Mouse (Mus musculus): ENCODE data around the gene Rnf26. TPM values are rescaled to one million over a fixed set of nuclear protein-coding genes. Genes with fewer than 3 reads are reported as not detected.

The Rnf26 gene
- polyA plus RNA-seq, 1 experiment from 2014 or later = 61.1 TPM

DNA sequence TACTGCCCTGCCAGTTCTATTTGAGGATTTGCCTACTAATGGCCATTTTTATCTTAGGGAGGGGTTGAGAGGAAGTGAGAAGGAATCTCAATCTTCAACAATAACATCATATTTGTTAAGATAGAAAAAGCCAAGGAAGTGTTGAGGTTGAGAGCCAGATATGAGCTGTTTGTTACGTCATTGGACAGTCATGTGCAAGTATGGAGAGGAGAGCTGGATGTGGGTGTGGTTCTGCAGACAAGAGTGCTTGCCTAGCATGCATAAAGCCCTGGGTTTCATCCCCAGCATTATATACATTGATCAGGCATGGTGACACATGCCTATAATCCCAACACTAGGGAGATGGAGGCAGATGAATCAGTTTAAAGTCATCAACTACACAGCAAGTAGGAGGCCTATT, 59.4 kb downstream of the Rnf26 start:
- Histone ChIP-seq H3K9me3 (ENCODE audit: control insufficient read depth, low read length) (no peaks in the 10 kb centered on the region), H3K36me3 (ENCODE audit: control insufficient read depth, insufficient read depth, low read length) (no peaks in the 10 kb centered on the region), H3K9ac (ENCODE audit: low read depth, low read length) (no peak overlapping the region), H3K27me3 (replicated peaks; ENCODE audit: control insufficient read depth, insufficient read depth, low read length) (no peaks in the 10 kb centered on the region), H3K4me1 (replicated peaks; ENCODE audit: control insufficient read depth, insufficient read depth, low read length) (no peaks in the 10 kb centered on the region; the same call in 1 of the 2 replicates), H3K27ac (ENCODE audit: low read depth, low read length) (no peak overlapping the region), H3K4me2 (no peak overlapping the region), H3K4me3 (ENCODE audit: low read depth, low read length) (no peak overlapping the region)
- DNase-seq (ENCODE audit: low spot score) (no peak), ATAC-seq (replicated peaks; ENCODE audit: low FRiP score) (no peak)
- WGBS = 35% methylated on average over 1 of the region's 1 CpGs

DNA sequence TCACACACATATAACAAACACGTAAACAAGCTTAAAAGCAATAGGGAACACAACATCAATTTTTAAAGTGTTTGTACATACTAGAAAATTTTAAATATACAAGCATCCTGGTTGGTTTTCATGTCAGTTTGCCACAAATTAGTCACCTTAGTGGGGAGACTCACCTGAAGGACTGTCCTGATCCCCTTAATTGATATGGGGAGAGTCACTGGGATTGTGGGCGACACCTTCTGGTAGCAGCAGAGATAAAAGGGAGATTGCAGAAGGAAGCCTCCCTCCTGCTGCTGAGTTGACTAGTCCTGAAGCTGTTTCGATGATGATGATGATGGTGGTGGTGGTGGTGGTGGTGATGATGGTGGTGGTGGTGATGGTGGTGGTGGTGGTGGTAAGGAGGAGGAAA, 60.5 kb downstream of the Rnf26 start:
- no peak for ATAC-seq (replicated peaks; ENCODE audit: low FRiP score)
- peaks cover 6% of the 10 kb centered on the region; the same call in 1 of the 2 replicates for H3K27me3 ChIP-seq (replicated peaks; ENCODE audit: control insufficient read depth, insufficient read depth, low read length)
- H3K4me1 ChIP-seq (replicated peaks; ENCODE audit: control insufficient read depth, insufficient read depth, low read length) = no peaks in the 10 kb centered on the region; the same call in 1 of the 2 replicates
- no peak overlapping the region for H3K4me2 ChIP-seq
- H3K27ac ChIP-seq (ENCODE audit: low read depth, low read length) = no peak overlapping the region
- H3K9ac ChIP-seq (ENCODE audit: low read depth, low read length) = no peak overlapping the region
- no peaks in the 10 kb centered on the region for H3K9me3 ChIP-seq (ENCODE audit: control insufficient read depth, low read length)
- WGBS = 58% methylated on average over 3 of the region's 3 CpGs
- H3K4me3 ChIP-seq (ENCODE audit: low read depth, low read length) = no peak overlapping the region
- no peaks in the 10 kb centered on the region for H3K36me3 ChIP-seq (ENCODE audit: control insufficient read depth, insufficient read depth, low read length)
- DNase-seq (ENCODE audit: low spot score) = no peak

DNA sequence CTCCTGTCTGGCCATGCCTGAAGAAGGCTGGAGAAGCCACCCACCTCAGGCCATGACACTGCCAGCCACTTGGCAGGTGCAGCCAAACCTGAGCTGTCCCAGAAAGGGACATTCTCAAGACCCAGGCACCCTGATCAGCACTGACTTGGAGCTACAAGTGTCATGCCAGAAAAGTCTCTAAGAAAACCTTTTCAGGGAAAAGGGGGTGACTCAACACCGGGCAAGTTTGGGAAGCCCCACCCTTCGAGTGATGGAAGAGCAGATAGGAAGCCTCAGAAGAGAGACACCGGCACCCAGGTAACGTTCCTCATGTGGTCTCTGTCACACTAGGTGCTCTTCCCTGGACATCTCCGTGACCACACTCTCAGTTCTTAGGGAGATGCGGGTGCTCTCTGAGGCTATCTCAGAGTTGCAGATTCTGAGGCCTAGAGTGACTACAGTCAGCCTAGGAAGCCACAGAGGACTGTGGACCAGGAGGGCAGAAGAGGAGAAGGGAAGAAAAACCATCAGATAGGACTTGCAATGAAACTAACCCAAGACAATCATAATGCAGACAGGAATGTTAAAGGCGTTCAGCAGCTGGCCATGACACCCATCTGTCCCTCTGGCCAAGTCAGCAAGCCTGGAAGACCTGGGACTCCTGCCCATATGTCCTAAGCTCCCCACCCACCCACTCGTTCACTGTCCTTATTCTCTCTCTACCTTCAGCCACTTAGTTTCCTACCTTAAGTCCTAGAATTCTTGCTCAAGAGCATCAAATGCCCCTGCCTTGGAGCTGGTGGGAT, 63.7 kb downstream of the Rnf26 start:
- Histone ChIP-seq H3K4me3 (ENCODE audit: low read depth, low read length) (no peak overlapping the region), H3K36me3 (ENCODE audit: control insufficient read depth, insufficient read depth, low read length) (no peaks in the 10 kb centered on the region), H3K9ac (ENCODE audit: low read depth, low read length) (no peak overlapping the region), H3K4me2 (no peak overlapping the region), H3K4me1 (replicated peaks; ENCODE audit: control insufficient read depth, insufficient read depth, low read length) (no peaks in the 10 kb centered on the region; the same call in 1 of the 2 replicates), H3K27me3 (replicated peaks; ENCODE audit: control insufficient read depth, insufficient read depth, low read length) (peaks cover 32% of the 10 kb centered on the region), H3K9me3 (ENCODE audit: control insufficient read depth, low read length) (no peaks in the 10 kb centered on the region), H3K27ac (ENCODE audit: low read depth, low read length) (no peak overlapping the region)
- ATAC-seq (replicated peaks; ENCODE audit: low FRiP score) = no peak
- WGBS = 78% methylated on average over 8 of the region's 8 CpGs
- no peak for DNase-seq (ENCODE audit: low spot score)

DNA sequence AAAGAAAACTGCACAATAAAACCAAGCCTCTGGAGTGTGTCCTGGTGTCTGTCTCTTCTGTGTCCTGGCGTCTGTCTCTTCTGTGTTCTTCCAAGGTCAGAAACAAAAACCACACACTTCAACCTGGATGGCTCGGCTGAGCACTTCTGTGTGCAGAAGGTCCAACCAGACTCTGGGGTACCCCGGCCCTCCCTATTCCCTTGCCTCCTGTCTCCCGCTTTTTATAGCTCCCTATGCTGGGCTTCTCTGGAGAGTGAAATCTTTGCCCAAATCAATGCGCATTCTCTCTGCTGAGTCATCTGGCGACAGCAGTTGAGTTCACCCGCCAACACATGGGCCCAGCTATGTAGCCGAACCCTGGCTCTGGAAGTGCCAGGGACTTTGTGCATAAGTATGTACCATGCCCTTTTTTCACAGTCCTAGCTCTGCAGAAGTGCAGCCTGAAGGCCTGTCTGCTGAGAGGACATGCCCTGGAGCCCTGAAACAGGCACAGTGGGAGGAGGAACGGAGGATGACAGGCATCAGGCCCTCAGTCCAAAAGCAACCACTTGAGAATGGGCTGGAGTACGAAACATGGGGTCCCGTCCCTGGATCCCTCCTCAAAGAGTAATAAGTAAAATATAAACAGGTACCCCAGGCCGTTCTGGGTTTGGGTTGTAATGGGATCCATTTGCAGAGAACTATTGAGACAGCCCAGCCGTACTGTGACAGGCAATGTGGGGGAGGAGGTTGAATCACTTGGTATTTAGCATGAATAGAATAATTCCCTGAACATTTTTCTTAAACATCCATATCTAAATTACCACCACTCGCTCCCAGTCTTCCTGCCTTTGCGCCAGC, 64.6 kb downstream of the Rnf26 start:
- no peak overlapping the region for H3K9ac ChIP-seq (ENCODE audit: low read depth, low read length)
- ATAC-seq (replicated peaks; ENCODE audit: low FRiP score) (no peak), DNase-seq (ENCODE audit: low spot score) (no peak)
- H3K4me3 ChIP-seq (ENCODE audit: low read depth, low read length) = no peak overlapping the region
- H3K36me3 ChIP-seq (ENCODE audit: control insufficient read depth, insufficient read depth, low read length) = no peaks in the 10 kb centered on the region
- no peak overlapping the region for H3K27ac ChIP-seq (ENCODE audit: low read depth, low read length)
- no peak overlapping the region for H3K4me2 ChIP-seq
- no peaks in the 10 kb centered on the region for H3K9me3 ChIP-seq (ENCODE audit: control insufficient read depth, low read length)
- 74% methylated on average over 15 of the region's 15 CpGs for WGBS
- peaks cover 40% of the 10 kb centered on the region for H3K27me3 ChIP-seq (replicated peaks; ENCODE audit: control insufficient read depth, insufficient read depth, low read length)
- H3K4me1 ChIP-seq (replicated peaks; ENCODE audit: control insufficient read depth, insufficient read depth, low read length) = peaks cover 4% of the 10 kb centered on the region; the same call in 1 of the 2 replicates

DNA sequence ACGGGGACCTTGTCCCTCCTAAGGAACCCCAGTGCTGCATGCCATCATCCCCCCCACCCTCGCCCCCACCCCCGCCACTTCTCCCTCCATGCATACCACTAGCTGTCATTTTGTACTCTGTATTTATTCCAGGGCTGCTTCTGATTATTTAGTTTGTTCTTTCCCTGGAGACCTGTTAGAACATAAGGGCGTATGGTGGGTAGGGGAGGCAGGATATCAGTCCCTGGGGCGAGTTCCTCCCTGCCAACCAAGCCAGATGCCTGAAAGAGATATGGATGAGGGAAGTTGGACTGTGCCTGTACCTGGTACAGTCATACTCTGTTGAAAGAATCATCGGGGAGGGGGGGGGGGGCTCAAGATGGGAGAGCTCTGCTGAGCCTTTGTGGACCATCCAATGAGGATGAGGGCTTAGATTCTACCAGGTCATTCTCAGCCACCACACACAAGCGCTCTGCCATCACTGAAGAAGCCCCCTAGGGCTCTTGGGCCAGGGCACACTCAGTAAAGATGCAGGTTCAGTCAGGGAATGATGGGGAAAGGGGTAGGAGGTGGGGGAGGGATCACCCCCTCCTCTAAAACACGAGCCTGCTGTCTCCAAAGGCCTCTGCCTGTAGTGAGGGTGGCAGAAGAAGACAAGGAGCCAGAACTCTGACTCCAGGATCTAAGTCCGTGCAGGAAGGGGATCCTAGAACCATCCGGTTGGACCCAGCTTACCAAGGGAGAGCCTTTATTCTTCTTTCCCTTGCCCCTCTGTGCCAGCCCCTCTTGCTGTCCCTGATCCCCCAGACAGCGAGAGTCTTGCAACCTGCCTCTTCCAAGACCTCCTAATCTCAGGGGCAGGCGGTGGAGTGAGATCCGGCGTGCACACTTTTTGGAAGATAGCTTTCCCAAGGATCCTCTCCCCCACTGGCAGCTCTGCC, 65.5 kb downstream of the Rnf26 start:
- no peaks in the 10 kb centered on the region for H3K36me3 ChIP-seq (ENCODE audit: control insufficient read depth, insufficient read depth, low read length)
- no peak overlapping the region for H3K27ac ChIP-seq (ENCODE audit: low read depth, low read length)
- no peak for ATAC-seq (replicated peaks; ENCODE audit: low FRiP score)
- no peak overlapping the region for H3K4me2 ChIP-seq
- no peak for DNase-seq (ENCODE audit: low spot score)
- peaks cover 49% of the 10 kb centered on the region for H3K27me3 ChIP-seq (replicated peaks; ENCODE audit: control insufficient read depth, insufficient read depth, low read length)
- no peak overlapping the region for H3K4me3 ChIP-seq (ENCODE audit: low read depth, low read length)
- no peaks in the 10 kb centered on the region for H3K9me3 ChIP-seq (ENCODE audit: control insufficient read depth, low read length)
- peaks cover 7% of the 10 kb centered on the region for H3K4me1 ChIP-seq (replicated peaks; ENCODE audit: control insufficient read depth, insufficient read depth, low read length)
- H3K9ac ChIP-seq (ENCODE audit: low read depth, low read length) = no peak overlapping the region
- 56% methylated on average over 14 of the region's 14 CpGs for WGBS

DNA sequence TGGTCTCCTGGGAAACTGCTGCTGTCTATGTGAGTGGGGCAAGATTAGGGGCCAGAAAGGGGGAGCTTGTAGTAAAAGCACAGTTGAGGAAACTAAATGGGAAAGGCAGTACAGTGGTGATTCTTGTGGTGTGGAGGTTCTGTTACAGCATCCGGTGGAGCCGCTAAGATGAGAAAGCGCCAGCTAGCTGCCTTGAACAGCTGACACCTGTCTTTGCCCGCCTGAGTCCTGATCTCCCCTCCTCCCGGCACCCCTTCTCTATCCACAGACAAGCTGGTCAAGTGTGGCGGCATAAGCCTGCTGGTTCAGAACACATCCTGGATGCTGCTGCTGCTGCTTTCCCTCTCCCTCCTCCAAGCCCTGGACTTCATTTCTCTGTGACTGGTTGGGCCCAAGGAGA, 66.2 kb downstream of the Rnf26 start:
- H3K4me1 ChIP-seq (replicated peaks; ENCODE audit: control insufficient read depth, insufficient read depth, low read length) = peaks cover 7% of the 10 kb centered on the region
- peaks cover 55% of the 10 kb centered on the region for H3K27me3 ChIP-seq (replicated peaks; ENCODE audit: control insufficient read depth, insufficient read depth, low read length)
- no peak overlapping the region for H3K9ac ChIP-seq (ENCODE audit: low read depth, low read length)
- H3K9me3 ChIP-seq (ENCODE audit: control insufficient read depth, low read length) = no peaks in the 10 kb centered on the region
- no peaks in the 10 kb centered on the region for H3K36me3 ChIP-seq (ENCODE audit: control insufficient read depth, insufficient read depth, low read length)
- ATAC-seq (replicated peaks; ENCODE audit: low FRiP score) (no peak), DNase-seq (ENCODE audit: low spot score) (no peak)
- no peak overlapping the region for H3K4me2 ChIP-seq
- H3K4me3 ChIP-seq (ENCODE audit: low read depth, low read length) = no peak overlapping the region
- WGBS = 44% methylated on average over 6 of the region's 6 CpGs
- H3K27ac ChIP-seq (ENCODE audit: low read depth, low read length) = no peak overlapping the region

DNA sequence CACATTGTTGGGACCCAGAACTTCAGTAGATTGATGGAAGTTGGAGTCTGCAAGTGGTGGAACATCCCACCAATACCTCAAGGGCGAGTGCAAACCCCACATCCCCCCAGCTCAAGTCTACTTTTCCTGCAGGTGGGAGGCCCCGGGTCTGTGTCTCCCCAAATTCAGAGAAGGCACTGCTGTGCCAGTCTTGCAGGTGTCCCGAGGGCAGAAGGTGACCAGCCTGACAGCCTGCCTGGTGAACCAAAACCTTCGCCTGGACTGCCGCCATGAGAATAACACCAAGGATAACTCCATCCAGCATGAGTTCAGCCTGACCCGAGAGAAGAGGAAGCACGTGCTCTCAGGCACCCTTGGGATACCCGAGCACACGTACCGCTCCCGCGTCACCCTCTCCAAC, 66.9 kb downstream of the Rnf26 start:
- H3K27me3 ChIP-seq (replicated peaks; ENCODE audit: control insufficient read depth, insufficient read depth, low read length) = peaks cover 60% of the 10 kb centered on the region
- no peak overlapping the region for H3K4me3 ChIP-seq (ENCODE audit: low read depth, low read length)
- no peak for DNase-seq (ENCODE audit: low spot score)
- no peaks in the 10 kb centered on the region for H3K36me3 ChIP-seq (ENCODE audit: control insufficient read depth, insufficient read depth, low read length)
- H3K4me2 ChIP-seq = no peak overlapping the region
- WGBS = 81% methylated on average over 12 of the region's 12 CpGs
- no peak for ATAC-seq (replicated peaks; ENCODE audit: low FRiP score)
- no peak overlapping the region for H3K27ac ChIP-seq (ENCODE audit: low read depth, low read length)
- peaks cover 7% of the 10 kb centered on the region for H3K4me1 ChIP-seq (replicated peaks; ENCODE audit: control insufficient read depth, insufficient read depth, low read length)
- no peak overlapping the region for H3K9ac ChIP-seq (ENCODE audit: low read depth, low read length)
- no peaks in the 10 kb centered on the region for H3K9me3 ChIP-seq (ENCODE audit: control insufficient read depth, low read length)

DNA sequence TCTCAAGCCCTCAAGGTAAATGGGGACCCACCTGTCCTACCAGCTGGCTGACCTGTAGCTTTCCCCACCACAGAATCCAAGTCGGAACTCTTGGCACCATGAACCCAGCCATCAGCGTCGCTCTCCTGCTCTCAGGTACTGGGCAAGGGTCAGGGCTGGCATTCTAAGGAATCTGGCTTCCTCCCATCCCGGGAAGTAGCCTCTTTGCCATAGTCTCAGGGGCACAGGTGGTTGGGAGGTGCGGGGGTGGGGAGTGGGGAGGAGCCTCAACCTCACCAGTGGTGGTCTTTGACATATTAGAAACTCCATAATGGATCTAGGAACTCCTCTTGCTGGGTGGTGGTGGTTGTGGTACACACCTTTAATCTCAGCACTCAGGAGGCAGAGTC, 67.4 kb downstream of the Rnf26 start:
- no peaks in the 10 kb centered on the region for H3K9me3 ChIP-seq (ENCODE audit: control insufficient read depth, low read length)
- H3K4me1 ChIP-seq (replicated peaks; ENCODE audit: control insufficient read depth, insufficient read depth, low read length) = peaks cover 7% of the 10 kb centered on the region
- no peak overlapping the region for H3K4me2 ChIP-seq
- no peak overlapping the region for H3K27ac ChIP-seq (ENCODE audit: low read depth, low read length)
- no peak for ATAC-seq (replicated peaks; ENCODE audit: low FRiP score)
- DNase-seq (ENCODE audit: low spot score) = no peak
- WGBS = 82% methylated on average over 5 of the region's 5 CpGs
- no peak overlapping the region for H3K4me3 ChIP-seq (ENCODE audit: low read depth, low read length)
- no peak overlapping the region for H3K9ac ChIP-seq (ENCODE audit: low read depth, low read length)
- H3K27me3 ChIP-seq (replicated peaks; ENCODE audit: control insufficient read depth, insufficient read depth, low read length) = peaks cover 64% of the 10 kb centered on the region
- H3K36me3 ChIP-seq (ENCODE audit: control insufficient read depth, insufficient read depth, low read length) = no peaks in the 10 kb centered on the region

Data from liver, embryonic 11.5 days (tissue).